Mouse (Mus musculus) midbrain, embryonic 11.5 days (tissue): ENCODE measurements around the gene Ucn3. TPM values are rescaled to one million over a fixed set of nuclear protein-coding genes. Genes with fewer than 3 reads are reported as not detected.
"Not testable (repeated sequence)": the region's sequence is repeated elsewhere in the genome, so short reads cannot be mapped to it uniquely, and the experiment has no call there.

ENCODE experiments used
- ATAC-seq: fragments of 200-750 bp; cut with Nextera tagmentation; 2 replicates; pipeline ENCODE4 v1.8.0; 2017; ENCODE audit warnings: moderate TSS enrichment, moderate library complexity; ENCODE audit not compliant: low FRiP score
- DNase-seq: peaks from one replicate; pipeline ENCODE4 v3.0.0; 2015; ENCODE audit warnings: low spot score; ENCODE audit errors: missing footprints
- H3K27ac ChIP-seq: fragments of 300-500 bp; sonication (generic); 2 replicates; pipeline ENCODE4 v1.5.1; 2014; ENCODE audit warnings: low read depth, low read length
- H3K27me3 ChIP-seq: fragments of 300-500 bp; sonication (generic); 2 replicates; pipeline ENCODE4 v1.6.1; 2014; ENCODE audit warnings: mild to moderate bottlenecking, low read length, moderate library complexity, mixed read lengths; ENCODE audit not compliant: control insufficient read depth, insufficient read depth
- H3K36me3 ChIP-seq: fragments of 300-500 bp; sonication (generic); 2 replicates; pipeline ENCODE4 v1.6.1; 2014; ENCODE audit warnings: mild to moderate bottlenecking, low read length, moderate library complexity, mixed read lengths; ENCODE audit not compliant: control insufficient read depth, insufficient read depth
- H3K4me1 ChIP-seq: fragments of 300-500 bp; sonication (generic); 2 replicates; pipeline ENCODE4 v1.6.1; 2014; ENCODE audit warnings: low read length; ENCODE audit not compliant: control insufficient read depth, insufficient read depth
- H3K4me2 ChIP-seq: fragments of 300-500 bp; sonication (generic); 2 replicates; pipeline ENCODE4 v1.6.1; 2014; ENCODE audit warnings: mild to moderate bottlenecking, moderate library complexity
- H3K4me3 ChIP-seq: fragments of 300-500 bp; sonication (generic); 2 replicates; pipeline ENCODE4 v1.5.1; 2014; ENCODE audit warnings: low read depth, low read length
- H3K9ac ChIP-seq: fragments of 300-500 bp; sonication (generic); 2 replicates; pipeline ENCODE4 v1.6.1; 2014; ENCODE audit warnings: low read length
- H3K9me3 ChIP-seq: fragments of 300-500 bp; sonication (generic); 2 replicates; pipeline ENCODE4 v1.6.1; 2016; ENCODE audit warnings: low read length; ENCODE audit not compliant: control insufficient read depth
- WGBS: fragments of 180-500 bp; shearing (Covaris S2); extraction: QIAGEN DNeasy Blood & Tissue Kit; methylation state at CpG from one replicate; pipeline ENCODE4 v1.1.7; 2014; 5-methylcytosine and 5-hydroxymethylcytosine counted together
- polyA plus RNA-seq: library from polyadenylated mRNA; unstranded; fragments of >200 nt; fragmentation: Nextera tagmentation; extraction: Ambion mirVana; gene quantifications from 2 replicates; pipeline ENCODE4 v1.2.1, GENCODE M21; 2014

Ucn3 gene
- polyA plus RNA-seq, 1 experiment from 2014 or later, result not detected

DNA sequence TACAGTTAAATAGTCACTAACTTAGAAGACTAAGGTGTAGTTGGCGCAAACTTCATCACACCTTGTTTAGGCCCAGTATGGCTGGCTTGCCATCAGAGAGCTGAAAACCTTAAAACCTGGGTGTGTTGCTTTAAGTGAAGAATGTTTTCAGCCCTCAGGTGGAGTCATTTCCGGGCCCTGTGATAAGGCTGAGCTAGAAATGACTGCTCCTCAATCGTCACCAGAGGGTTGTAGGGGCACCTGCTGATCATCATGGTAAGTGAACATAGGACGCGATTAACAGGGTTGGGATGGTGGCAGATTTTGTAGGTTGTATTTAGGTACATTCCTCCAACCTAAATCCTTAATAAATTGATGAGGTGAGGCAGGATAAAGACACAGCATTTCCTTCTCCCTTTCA, 20.7 kb downstream of the Ucn3 start:
- no peak for DNase-seq
- Histone ChIP-seq H3K36me3 (no peaks in the 10 kb centered on the region), H3K9me3 (no peaks in the 10 kb centered on the region), H3K27ac (no peak overlapping the region), H3K4me3 (no peak overlapping the region), H3K4me2 (no peak overlapping the region), H3K27me3 (no peaks in the 10 kb centered on the region), H3K4me1 (no peaks in the 10 kb centered on the region), H3K9ac (no peak overlapping the region)
- no peak for ATAC-seq
- WGBS, result 86% methylated on average over 5 of the region's 5 CpGs

GRCm38 (mm10) chr13:3917571-3918311, 27.4 kb downstream of the Ucn3 start, which contains the start of the genes Net1 and Tubal3:
Net1 (minus strand) TSS chr13:3918220.
Tubal3 (plus strand) TSS chr13:3918274.
- peaks cover 3% of the 10 kb centered on the region; the same call in 1 of the 2 replicates for H3K4me1 ChIP-seq
- no peak within 1 kb of the TSS for H3K27ac ChIP-seq
- no peaks in the 10 kb centered on the region for H3K9me3 ChIP-seq
- ATAC-seq, result peak; percentile 99
- no peaks in the 10 kb centered on the region for H3K27me3 ChIP-seq
- WGBS, result under 1% methylated on average over 52 of the region's 52 CpGs
- peak within 1 kb of the TSS; percentile 81 for H3K4me3 ChIP-seq
- peak; percentile 99 for DNase-seq
- H3K4me2 ChIP-seq, result peak within 1 kb of the TSS; percentile 46
- H3K9ac ChIP-seq, result peak within 1 kb of the TSS; percentile 87
- H3K36me3 ChIP-seq, result peaks cover 10% of the 10 kb centered on the region; the same call in 1 of the 2 replicates

DNA sequence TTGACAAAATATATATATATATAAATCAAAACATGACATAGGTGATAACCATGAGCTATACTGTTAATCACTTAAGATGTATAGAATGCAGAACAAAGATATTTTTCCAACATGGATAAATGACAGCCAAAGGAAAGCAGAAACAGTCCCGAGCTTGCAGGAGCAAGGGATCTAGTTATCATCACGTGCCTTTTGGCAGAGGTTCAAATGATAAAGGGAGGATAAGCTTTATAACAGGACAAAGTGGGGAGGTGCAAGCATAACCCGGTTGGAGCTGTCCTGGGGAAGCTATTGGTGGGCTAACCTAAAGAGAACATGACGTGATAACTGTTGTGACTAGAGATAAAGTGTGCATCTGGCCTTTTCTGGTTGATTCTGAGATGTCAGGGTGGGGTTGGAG, 31.6 kb downstream of the Ucn3 start:
- Histone ChIP-seq H3K36me3 (peaks cover 10% of the 10 kb centered on the region; the same call in 1 of the 2 replicates), H3K27ac (no peak overlapping the region), H3K27me3 (no peaks in the 10 kb centered on the region), H3K4me3 (no peak overlapping the region), H3K4me2 (no peak overlapping the region), H3K9ac (no peak overlapping the region), H3K9me3 (no peaks in the 10 kb centered on the region), H3K4me1 (peaks cover 3% of the 10 kb centered on the region; the same call in 1 of the 2 replicates)
- DNase-seq (no peak), ATAC-seq (no peak)
- 95% methylated on average over 4 of the region's 4 CpGs for WGBS

- peaks cover 4% of the 10 kb centered on the region for H3K36me3 ChIP-seq
- H3K4me2 ChIP-seq, result no peak overlapping the region
- no peak for ATAC-seq
- 92% methylated on average over 5 of the region's 5 CpGs for WGBS
- no peak for DNase-seq
- no peak overlapping the region for H3K9ac ChIP-seq
- no peaks in the 10 kb centered on the region for H3K4me1 ChIP-seq
- no peaks in the 10 kb centered on the region for H3K27me3 ChIP-seq
- H3K27ac ChIP-seq, result no peak overlapping the region
- H3K4me3 ChIP-seq, result no peak overlapping the region
- no peaks in the 10 kb centered on the region for H3K9me3 ChIP-seq
Observed at GRCm38 (mm10) chr13:3910356-3910755, 34.8 kb downstream of the Ucn3 start.

DNA sequence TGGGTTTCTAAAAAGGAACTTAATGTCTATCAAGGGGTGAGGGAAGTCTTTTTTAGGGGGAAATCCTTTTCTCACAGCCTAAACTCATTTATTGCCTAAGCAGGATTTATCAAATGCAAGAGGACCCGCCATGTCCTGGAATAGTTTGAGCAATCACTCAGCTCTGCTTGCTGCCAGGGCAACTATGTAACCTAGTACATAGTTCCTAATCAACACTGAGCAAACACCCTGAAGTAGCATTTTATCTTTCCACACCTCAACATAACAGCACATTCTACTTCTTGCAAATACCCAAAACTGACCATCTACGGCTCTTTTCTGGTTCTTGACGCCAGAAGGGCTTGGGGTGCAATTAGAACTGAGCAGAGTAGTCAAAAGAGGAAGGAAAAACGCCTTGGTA, 36.9 kb downstream of the Ucn3 start:
- no peak overlapping the region for H3K4me2 ChIP-seq
- H3K4me1 ChIP-seq, result no peaks in the 10 kb centered on the region
- no peak for DNase-seq
- ATAC-seq, result no peak
- H3K27me3 ChIP-seq, result no peaks in the 10 kb centered on the region
- H3K36me3 ChIP-seq, result no peaks in the 10 kb centered on the region; the same call in 1 of the 2 replicates
- H3K9ac ChIP-seq, result no peak overlapping the region
- 92% methylated on average over 4 of the region's 4 CpGs for WGBS
- no peaks in the 10 kb centered on the region for H3K9me3 ChIP-seq
- H3K27ac ChIP-seq, result no peak overlapping the region
- no peak overlapping the region for H3K4me3 ChIP-seq

- no peak for DNase-seq
- H3K36me3 ChIP-seq, result no peaks in the 10 kb centered on the region; the same call in 1 of the 2 replicates
- 90% methylated on average over 6 of the region's 6 CpGs for WGBS
- no peak overlapping the region for H3K9ac ChIP-seq
- no peak overlapping the region for H3K4me3 ChIP-seq
- no peaks in the 10 kb centered on the region for H3K27me3 ChIP-seq
- H3K27ac ChIP-seq, result no peak overlapping the region
- no peaks in the 10 kb centered on the region for H3K9me3 ChIP-seq
- H3K4me1 ChIP-seq, result no peaks in the 10 kb centered on the region
- no peak overlapping the region for H3K4me2 ChIP-seq
- no peak for ATAC-seq
Observed at GRCm38 (mm10) chr13:3907151-3907696, 37.9 kb downstream of the Ucn3 start.

- 93% methylated on average over 9 of the region's 9 CpGs for WGBS
- Histone ChIP-seq H3K27me3 (no peaks in the 10 kb centered on the region), H3K4me2 (no peak overlapping the region), H3K9me3 (no peaks in the 10 kb centered on the region), H3K36me3 (no peaks in the 10 kb centered on the region), H3K4me3 (no peak overlapping the region), H3K9ac (no peak overlapping the region), H3K27ac (no peak overlapping the region), H3K4me1 (no peaks in the 10 kb centered on the region)
- DNase-seq, result no peak
- ATAC-seq, result no peak
Observed at GRCm38 (mm10) chr13:3899301-3899700, 45.8 kb downstream of the Ucn3 start.

DNA sequence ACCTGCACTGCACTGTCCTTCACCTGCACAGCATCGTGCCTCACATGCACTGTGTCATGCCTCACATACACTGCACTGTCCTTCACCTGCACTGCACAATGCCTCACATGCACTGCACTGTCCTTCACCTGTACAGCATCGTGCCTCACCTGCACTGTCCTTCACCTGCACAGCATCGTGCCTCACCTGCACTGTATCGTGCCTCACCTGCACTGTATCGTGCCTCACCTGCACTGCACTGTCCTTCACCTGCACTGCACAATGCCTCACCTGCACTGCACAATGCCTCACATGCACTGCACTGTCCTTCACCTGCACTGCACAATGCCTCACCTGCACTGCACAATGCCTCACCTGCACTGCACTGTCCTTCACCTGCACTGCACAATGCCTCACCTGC, 46.9 kb downstream of the Ucn3 start:
- not testable (repeated sequence) for ATAC-seq, H3K9me3 ChIP-seq, H3K4me3 ChIP-seq, H3K36me3 ChIP-seq, H3K4me2 ChIP-seq, H3K4me1 ChIP-seq, H3K27me3 ChIP-seq, H3K27ac ChIP-seq, DNase-seq, H3K9ac ChIP-seq
- 87% methylated on average over 5 of the region's 5 CpGs for WGBS

- H3K27me3 ChIP-seq, result no peaks in the 10 kb centered on the region
- peak; percentile 94 for DNase-seq
- 45% methylated on average over 5 of the region's 5 CpGs for WGBS
- H3K27ac ChIP-seq, result no peak overlapping the region
- no peak for ATAC-seq
- peaks cover 9% of the 10 kb centered on the region for H3K4me1 ChIP-seq
- H3K4me2 ChIP-seq, result no peak overlapping the region
- no peaks in the 10 kb centered on the region for H3K36me3 ChIP-seq
- H3K9me3 ChIP-seq, result no peaks in the 10 kb centered on the region
- no peak overlapping the region for H3K4me3 ChIP-seq
- no peak overlapping the region for H3K9ac ChIP-seq
Observed at GRCm38 (mm10) chr13:3896913-3897312, 48.2 kb downstream of the Ucn3 start.
